Mouse (Mus musculus) bone marrow, adult 2 months (tissue): ENCODE measurements around the gene Enho.

Source experiments
- CTCF ChIP-seq: fragments of 200-500 bp; IDR thresholded peaks from 2 replicates; pipeline ENCODE4 v1.5.1; 2011; ENCODE audit warnings: low read length, control low read depth; ENCODE audit not compliant: control insufficient read depth, insufficient read depth
- POLR2A ChIP-seq: fragments of 200-500 bp; IDR thresholded peaks from 2 replicates; pipeline ENCODE4 v1.6.1; 2011; ENCODE audit warnings: low read depth, mild to moderate bottlenecking, control low read depth, low read length, borderline replicate concordance; ENCODE audit not compliant: control insufficient read depth

- TF ChIP-seq CTCF (no peak), POLR2A (no peak)
Measured at GRCm38 (mm10) chr4:41641199-41641822, 1.2 kb upstream of the Enho start.
